Mouse (Mus musculus): ENCODE results near the gene Dpp6.
A peak's percentile ranks its signal among the peaks of the same experiment; 100 is the strongest.

Gene Dpp6

GRCm38 (mm10) chr5:26969941-26970590 is 153.1 kb downstream of the Dpp6 start:
- peak; percentile 2 to 4 for DNase-seq

GRCm38 (mm10) chr5:26973166-26973565 is 156.2 kb downstream of the Dpp6 start:
- DNase-seq: no peak

- DNase-seq: no peak
Measured at GRCm38 (mm10) chr5:26979348-26979747, 162.3 kb downstream of the Dpp6 start.

GRCm38 (mm10) chr5:26979755-26980154 is 162.8 kb downstream of the Dpp6 start:
- DNase-seq: no peak

- DNase-seq: no peak
Measured at GRCm38 (mm10) chr5:26985114-26985513, 168.1 kb downstream of the Dpp6 start.

GRCm38 (mm10) chr5:26991587-26991986 is 174.6 kb downstream of the Dpp6 start:
- DNase-seq: no peak

GRCm38 (mm10) chr5:27003537-27003936 is 186.5 kb downstream of the Dpp6 start:
- no peak for DNase-seq

- no peak for DNase-seq
Measured at GRCm38 (mm10) chr5:27009157-27009556, 192.2 kb downstream of the Dpp6 start.

- no peak for DNase-seq
Measured at GRCm38 (mm10) chr5:27010582-27010981, 193.6 kb downstream of the Dpp6 start.

- no peak for DNase-seq
Measured at GRCm38 (mm10) chr5:27018314-27018956, 201.4 kb downstream of the Dpp6 start.

- DNase-seq: no peak
Measured at GRCm38 (mm10) chr5:27028611-27029010, 211.6 kb downstream of the Dpp6 start.

GRCm38 (mm10) chr5:27029784-27030183 is 212.8 kb downstream of the Dpp6 start:
- DNase-seq: peak; percentile 3 to 5

GRCm38 (mm10) chr5:27034858-27035257 is 217.9 kb downstream of the Dpp6 start:
- DNase-seq: no peak

- DNase-seq: peak; percentile 5 to 8
Measured at GRCm38 (mm10) chr5:27035291-27035690, 218.3 kb downstream of the Dpp6 start.

GRCm38 (mm10) chr5:27035891-27036290 is 218.9 kb downstream of the Dpp6 start:
- DNase-seq: peak; percentile 11 to 14

GRCm38 (mm10) chr5:27037796-27038195 is 220.8 kb downstream of the Dpp6 start:
- no peak for DNase-seq

- peak; percentile 10 to 32 for DNase-seq
Measured at GRCm38 (mm10) chr5:27048167-27048566, 231.2 kb downstream of the Dpp6 start.

- no peak for DNase-seq
Measured at GRCm38 (mm10) chr5:27048926-27049325, 231.9 kb downstream of the Dpp6 start.

GRCm38 (mm10) chr5:27049341-27050091 is 232.5 kb downstream of the Dpp6 start:
- no peak for DNase-seq

- DNase-seq: no peak
Measured at GRCm38 (mm10) chr5:27051250-27051649, 234.2 kb downstream of the Dpp6 start.

GRCm38 (mm10) chr5:27052441-27052840 is 235.4 kb downstream of the Dpp6 start:
- DNase-seq: peak; percentile 59

- no peak for DNase-seq
Measured at GRCm38 (mm10) chr5:27056436-27056835, 239.4 kb downstream of the Dpp6 start.

- DNase-seq: no peak
Measured at GRCm38 (mm10) chr5:27060114-27060513, 243.1 kb downstream of the Dpp6 start.

- DNase-seq: peak; percentile 3 to 18
Measured at GRCm38 (mm10) chr5:27063871-27064270, 246.9 kb downstream of the Dpp6 start.
